Mouse (Mus musculus) T-cell, adult 2 months (primary cell): Measurements from ENCODE around the gene Ryk.

Source experiments
- DNase-seq: peaks from one replicate; pipeline ENCODE4 v3.0.0; 2022; ENCODE audit warnings: low spot score

The Ryk gene

DNA sequence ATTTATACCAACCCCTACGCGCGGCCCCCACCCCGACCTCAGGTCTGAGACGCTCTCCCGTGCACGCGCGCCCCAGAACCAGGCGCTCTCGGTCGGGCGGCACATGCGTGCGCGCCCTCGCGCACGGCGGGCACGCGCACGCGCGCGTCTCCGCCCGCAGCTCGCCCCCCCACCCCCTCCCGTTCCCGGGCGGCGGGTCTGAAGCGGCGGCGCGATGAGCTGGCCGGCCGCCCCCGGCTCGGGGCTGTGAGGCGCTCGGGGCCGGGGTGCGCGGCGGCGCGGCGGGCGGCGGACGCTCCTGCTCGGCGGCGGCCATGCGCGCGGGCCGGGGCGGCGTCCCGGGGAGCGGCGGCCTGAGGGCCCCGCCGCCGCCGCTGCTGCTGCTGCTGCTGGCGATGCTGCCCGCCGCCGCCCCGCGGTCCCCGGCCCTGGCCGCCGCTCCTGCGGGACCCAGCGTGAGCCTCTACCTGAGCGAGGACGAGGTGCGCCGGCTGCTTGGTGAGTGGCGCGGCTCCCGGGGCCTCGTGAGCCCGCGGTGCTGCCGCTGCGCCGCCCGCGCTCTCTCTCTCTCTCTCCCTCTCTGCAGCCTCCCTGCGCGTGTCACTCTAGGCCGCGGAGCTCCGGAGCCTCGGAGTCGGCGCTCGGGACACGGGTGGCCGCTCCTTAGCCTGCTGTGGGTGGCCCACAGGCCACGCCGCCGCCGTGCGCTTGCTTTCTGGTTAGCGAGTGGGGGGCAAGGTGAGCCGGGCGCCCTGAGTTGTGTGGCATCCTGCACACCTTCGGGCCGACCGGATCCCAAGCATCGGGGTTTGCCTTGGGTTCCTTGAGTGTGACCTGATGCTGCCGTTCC lies at the start of gene Ryk:
Gene Ryk (plus strand): TSS at position 176 of the 850 bp plus-strand sequence.
- no peak for DNase-seq

DNA sequence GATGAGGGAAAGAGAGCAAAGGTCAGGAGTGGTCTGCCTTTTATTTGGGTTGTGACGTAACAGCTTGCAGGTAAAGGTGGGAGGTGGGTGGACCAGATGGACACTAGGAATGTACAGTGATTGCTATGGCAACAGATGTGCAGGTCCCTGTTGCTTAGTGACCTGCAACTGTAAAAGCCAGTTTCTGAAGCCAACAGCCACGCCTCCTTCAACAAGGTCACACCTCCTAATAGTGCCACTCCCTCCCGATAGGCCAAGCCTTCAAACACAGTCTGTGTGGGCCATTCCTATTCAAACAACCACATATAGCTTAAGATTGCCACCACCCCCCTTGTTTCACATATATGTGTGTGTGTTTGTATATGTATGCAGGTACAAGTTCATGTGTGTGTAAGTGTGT lies 45.2 kb upstream of the Ryk start:
- DNase-seq = no peak

DNA sequence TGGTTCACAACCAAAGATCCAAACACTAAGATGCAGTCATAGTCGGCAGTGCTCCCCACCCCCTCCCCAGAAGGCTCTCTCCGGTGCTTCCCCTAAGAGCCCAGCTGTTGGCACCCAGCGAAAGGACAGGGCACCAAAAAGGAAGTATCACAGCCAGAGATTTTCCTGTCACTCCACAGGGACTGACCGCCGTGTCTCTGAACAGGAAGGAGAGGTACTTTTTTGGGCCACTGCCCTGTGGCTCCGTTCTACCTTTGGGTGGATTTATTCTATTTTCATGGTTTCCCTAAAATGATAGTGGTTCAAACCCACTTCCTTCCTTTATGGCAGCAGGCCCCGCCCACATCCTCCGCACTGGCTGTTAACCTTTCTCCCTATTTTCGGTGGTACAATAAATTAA lies 42.9 kb upstream of the Ryk start:
- no peak for DNase-seq

DNA sequence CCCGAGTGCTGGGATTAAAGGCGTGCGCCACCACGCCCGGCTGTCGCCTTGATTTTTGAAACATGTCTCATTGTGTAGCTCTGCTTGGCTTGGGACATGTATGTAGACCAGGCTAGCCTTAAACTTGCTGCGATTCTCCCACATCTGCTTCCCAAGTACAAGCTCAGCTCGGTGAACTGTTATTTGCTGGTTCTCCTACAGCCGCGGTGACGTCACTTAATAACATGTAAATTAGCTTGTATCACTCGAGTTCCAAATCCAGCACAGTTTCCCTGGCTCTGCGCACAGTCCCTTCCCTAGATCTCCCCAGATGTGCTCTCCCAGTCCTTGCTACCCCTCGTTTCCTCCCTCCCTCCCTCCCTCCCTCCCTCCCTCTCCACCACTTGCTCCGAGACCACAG lies 41.9 kb upstream of the Ryk start:
- no peak for DNase-seq

DNA sequence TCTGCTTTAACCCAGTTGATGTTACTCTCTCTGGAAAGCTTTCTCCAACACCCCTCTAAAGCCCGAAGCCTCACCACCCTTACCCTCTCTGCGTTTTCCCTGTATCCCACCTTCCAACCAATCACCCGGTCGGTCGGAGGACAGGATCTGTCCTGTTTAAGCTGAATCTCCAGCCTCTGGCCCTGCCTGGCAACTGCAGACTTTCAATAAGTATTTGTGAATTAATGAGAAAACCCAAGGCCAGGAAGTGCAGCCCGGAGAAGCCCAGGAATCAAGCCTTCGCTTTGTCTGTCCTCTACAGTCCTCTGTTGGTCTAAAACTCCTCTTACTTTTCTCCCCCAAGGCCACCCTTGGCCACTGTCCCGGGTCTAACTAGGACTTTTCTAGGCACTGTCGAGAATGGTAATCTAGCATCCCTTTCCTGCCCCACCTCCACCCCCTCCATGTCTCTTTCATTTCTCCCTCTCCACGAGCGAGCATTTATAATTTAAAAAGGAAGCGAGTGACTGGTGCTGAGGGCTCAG lies 41.4 kb upstream of the Ryk start:
- DNase-seq = no peak

DNA sequence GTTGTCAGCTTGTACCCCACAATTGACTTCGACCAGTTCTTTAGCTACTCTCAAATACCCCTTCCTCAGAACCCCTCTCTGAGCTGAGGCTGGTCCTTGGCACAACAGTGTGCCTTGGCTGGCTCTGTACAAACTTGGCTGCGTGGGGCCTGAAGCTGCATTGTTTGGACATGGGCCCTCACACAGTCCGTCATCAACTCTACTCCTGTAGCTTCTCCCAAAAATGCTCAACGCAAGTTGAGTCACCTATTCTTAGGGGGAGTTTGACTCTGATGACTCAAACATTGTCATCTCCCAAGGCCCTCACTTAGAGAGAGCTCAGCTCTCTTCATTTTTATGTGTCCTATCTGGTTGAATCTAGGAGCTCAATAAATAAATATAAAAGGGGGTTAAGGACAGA lies 36.3 kb upstream of the Ryk start:
- no peak for DNase-seq

DNA sequence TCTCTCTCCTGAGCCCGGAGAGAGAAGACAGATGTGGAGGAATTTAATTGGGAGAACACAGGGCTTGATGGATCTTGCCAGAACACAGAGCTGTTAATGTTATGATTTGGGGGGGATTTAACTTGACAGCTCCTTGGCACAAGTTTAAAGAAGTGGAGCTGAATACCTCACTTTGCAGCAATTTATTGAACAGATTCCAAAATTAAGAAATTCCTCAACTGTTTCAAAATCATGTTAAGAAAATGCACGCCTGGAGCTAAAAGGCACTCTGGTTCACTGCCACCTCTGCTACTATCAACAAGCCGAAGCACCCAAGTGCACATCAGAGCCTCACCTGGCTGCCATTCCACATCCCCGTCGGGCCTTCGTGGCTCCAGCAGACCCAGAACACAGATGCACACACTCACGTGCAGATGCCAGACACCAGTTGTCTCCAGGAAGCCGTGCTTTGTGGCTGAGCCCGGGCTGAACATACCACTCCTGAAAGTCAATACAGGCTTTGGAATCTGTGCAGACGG lies 28.6 kb upstream of the Ryk start:
- DNase-seq = no peak

DNA sequence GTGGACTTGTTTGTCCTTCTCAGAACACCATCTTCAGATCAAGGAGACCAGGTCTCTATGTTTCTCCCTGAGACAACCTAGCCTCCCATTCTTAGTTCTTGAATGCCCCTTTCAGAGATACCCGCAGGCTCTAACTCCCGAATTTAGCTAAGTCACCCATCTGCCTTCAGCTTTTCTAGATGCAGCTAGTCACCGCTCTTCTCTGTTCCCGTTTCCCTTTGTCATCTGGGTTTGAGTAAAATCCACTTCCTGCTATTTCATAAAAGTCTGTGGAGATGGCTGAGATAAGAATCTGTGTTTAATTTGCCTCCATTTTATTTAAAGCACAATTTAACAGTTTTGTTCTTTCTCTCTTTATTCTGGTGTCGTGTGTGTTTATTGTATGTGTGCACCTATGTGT lies 23.5 kb upstream of the Ryk start:
- no peak for DNase-seq

DNA sequence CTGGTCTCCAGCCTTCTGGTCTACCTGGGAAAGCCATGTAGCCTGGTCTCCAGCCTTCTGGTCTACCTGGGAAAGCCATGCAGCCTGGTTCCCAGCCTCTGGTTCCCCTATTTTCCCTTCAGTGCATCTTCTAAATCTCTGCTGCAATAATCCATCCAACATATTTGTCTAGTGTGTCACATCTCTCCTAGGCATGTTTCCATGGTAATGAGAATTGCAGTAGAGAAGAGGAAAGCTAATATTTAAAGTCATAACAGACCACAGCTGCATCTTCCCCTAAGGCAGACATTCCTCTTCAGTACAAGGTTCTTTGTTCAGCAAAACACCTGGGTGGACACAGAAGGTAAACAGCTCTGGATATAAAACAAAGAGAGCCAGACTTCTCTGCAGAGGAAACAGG lies 16.5 kb upstream of the Ryk start:
- no peak for DNase-seq

DNA sequence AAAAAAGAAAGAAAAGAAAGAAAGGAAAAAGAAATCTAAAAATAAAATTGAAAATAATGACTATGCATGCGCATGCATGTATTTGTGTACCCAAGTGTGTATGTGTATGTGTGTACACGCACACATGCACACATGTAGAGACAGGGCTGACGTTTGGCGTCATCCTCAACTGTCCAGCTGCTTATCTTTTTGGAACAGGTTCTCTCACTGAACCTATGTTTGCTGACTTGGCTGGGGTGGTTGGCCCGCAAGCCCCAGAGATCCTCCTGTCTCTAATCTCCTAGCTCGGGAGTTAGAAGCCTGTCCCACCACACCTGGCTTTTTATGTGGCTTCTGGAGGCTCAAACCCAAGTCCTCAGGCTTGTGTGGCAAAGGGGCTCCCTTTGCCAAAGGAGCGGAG lies 6.1 kb upstream of the Ryk start:
- DNase-seq = no peak

DNA sequence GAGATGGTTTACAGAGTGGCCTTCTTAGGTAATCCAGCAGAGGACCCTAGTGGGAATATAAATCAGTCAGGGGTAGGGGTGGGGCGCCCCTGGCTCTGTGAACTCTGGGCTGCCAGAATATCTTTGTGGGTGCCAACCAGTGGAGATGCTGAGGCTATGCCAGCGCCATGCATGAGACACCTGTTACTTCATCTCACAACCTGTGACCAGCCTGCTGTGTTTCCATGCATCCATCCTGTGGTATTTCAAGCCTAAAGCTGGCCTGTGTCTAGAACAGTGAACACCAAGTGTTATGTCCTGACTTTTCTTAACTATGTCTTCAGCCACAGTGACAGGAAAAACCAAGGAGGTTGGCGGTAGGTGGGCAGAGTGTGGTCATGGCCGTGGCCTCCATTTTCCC lies 3.2 kb upstream of the Ryk start:
- no peak for DNase-seq

DNA sequence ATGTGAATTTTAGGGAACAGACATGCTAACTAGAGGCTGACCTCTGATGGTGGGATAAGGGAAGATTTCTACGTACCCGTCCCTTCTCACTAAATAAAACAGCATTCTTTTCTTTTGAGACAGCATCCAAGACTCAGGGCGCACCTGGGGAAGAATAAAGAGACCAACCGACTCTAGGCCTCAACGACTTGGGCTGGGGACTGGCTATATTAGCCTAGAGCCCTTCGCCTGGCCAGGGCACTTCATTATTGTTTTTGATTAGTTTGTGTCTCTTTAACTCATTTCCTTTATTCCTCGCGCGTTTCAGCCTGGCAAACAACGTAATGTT lies 339 bp upstream of the Ryk start:
- no peak for DNase-seq

DNA sequence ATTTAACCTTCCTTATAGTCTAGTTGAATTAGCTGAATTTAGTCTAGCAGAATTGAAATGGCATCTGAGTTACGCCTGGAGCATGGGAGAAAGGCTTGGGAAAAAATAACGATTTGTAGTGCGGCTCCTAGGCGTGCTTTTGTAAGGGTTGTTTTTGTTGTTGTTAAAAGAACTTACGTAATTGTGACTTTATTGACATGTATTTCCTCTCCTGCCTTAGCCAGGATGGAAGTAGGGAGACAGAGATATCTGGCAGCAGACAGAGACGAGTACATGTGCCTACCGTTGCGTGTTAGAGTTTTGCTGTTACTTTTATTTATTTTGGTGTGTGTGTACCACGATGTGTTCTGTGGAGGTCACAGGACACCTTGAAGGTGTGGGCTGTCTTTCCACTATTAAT lies 1.6 kb downstream of the Ryk start:
- DNase-seq = no peak

DNA sequence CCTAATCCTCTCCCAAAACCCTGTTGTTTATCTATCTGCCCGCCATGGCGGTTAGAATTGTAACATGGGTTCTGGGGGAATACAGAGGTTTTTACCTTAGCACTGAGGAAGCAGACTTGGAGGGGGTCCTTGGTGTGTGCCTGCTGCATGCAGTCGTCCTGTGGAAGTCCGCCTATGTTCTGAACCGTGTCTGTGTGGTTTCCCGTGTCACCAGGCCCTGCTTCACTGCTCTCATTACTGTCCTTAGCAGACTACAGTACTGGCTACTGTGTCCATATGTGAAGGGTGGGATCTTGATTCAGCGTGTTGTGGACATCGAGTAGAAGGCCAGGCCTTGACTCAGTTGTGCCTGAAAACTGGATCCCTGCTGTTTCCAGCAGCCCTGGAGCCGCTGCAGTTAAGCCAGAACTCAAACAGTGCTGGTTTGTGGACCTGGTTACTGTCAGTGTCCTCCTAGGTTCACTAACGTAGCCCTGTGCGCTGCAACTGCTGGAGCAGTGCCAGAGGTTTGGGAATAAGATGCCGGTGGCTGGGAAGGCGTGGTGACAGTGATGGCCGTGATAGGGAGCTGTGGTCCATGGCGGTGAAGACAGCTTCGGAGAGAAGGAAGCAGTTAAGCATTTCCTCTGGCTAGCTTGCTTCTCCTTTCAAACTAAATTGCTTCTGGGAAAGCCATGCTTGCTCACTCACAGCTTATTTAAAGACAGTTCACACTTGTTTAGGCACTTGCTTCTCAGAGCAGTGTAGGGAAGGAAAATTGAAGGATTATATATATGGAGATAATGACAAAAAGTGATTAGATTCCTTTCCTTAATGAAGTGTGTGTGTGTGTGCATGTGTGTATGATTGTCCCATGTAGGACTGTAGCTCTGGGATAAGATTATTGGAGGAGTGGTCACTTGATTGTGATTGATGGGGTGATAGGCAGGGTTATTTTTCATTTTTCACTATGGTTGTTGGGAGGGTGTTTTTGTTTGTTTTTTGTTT lies 6.4 kb downstream of the Ryk start:
- no peak for DNase-seq

DNA sequence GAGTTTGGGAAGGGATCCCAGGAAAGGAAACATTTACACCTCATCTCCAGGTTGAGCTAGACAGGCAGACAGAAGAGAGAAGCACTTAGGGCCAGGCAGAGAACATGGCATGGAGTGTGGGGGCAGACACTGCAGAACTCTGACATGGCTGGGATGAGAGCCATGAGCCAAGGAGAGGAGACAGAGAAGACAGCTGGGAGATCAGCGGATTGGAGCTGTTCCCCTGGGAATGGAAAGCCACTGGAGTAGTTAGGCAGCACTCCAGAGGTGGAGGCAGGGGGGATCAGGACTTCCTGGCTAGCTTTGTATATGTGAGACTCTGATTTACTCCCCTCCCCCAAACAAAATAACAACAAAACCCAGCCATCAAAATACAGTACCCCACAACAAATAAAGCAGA lies 7.1 kb downstream of the Ryk start:
- no peak for DNase-seq

DNA sequence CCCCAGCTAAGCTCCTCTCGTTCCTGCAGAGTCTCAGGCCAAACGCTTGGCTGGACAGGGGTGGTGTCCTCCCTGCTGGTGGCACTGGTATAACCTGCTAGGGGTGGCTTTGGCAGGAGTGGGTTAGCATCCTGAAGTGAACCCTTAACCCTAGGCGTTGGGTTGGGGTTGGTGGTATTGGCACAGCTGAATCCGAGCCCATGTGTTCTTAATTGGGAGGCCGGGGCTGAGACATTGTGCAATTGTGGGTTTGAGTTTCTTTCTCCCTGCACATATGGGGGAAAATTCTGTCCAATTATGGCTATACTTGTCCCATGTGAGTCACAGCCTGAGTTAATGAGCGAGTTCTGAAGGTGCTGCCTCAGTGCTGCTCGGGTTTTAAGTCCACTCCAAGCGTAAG lies 7.8 kb downstream of the Ryk start:
- no peak for DNase-seq

DNA sequence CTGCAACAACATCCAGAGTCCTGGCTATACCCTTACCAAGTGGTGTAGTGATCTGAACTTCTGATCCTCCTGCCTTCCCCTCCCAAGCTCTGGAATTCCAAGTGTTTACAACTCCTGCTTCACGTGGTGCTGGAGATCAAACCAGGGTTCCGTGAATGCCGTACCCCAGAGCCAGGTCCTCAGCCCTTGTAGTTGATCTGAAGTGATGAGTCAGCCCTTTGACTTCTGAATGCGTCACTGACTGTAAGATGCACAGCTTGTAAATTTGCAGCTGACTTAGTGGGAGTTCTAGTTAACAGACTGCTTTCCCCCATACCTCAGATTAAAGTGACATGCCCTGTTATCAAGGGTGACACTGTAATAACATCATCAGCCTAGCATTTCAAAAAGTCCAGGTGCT lies 8.9 kb downstream of the Ryk start:
- DNase-seq = no peak

DNA sequence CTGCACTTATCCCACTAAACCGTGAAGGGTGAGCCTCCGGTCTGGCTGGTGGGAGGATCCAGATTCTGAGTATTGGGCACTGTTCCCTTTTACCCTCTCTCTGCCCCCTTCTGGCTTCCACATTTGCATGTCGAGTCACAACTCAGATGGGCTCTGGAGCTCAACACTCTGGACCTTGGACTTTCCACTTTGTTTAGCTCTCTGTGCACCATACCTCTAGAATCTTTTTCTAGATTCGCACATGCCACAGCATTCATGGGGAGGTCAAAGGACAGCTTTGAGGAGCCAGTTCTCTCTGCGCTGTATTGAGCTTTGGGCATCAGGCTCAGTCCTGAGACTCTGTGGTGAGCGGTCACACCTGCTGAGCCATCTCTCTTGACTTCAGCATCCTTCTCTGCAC lies 11.1 kb downstream of the Ryk start:
- no peak for DNase-seq

DNA sequence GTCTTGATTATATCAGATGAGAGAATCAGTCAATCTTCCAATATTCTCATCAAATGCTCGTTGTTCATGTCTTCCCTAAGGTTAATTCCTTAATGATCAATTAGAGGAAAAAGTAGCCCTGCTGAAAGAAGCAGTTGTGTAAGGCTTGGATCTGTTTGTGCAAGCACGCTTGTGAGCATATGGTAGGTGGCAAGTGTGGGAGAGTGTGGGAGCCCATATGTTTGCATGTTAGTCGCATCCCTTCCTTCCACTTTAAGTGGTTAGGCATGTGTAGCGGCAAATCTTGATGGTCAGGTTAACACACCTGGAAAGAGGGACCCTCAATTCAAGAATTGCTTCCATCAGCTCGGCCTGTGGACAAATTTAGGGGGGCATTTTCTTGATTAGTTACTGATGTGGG lies 11.6 kb downstream of the Ryk start:
- DNase-seq = no peak

DNA sequence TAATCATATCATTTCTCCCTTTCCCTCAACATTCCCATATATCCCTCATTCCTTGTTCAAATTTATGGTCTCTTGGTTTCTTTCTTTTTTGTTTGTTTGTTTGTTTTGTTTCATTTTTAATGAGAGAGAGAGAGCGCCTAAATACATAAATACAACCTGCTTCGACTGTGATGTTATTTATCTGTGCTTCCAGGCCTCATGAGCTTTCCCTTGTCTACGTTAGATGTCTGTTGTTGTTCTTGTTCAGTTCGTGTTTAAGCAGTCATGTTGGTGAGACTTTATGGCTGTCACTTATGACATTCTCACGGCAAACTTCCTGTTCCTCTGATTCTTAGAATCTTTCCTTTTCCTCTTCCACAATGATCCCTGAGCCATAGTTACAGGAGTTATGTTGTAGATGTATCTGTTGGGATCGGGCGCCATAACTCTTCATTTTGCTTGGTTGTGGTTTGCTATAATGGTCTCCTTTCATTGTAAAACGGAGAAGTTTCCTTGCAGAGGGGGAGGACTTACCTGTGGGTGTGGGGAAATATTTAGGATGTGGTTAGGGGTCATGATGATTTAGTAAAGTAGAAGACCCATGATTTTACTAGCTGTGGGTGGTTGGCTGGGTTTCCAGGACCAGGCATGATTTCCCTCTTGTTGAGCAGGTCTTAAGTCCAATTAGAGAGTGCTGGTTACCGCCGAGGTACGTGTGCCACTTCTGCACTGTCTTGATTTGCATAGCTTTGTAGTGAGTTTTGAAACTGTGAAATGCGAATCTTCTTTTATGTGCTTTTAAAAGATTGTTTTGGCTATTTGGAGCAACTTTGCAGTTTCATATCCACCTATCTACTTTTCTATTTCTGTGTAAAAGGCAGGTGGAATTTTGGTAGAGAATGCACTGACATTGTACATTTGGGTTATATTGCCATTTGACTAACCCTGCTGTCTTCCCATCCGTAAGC lies 17.6 kb downstream of the Ryk start:
- no peak for DNase-seq

DNA sequence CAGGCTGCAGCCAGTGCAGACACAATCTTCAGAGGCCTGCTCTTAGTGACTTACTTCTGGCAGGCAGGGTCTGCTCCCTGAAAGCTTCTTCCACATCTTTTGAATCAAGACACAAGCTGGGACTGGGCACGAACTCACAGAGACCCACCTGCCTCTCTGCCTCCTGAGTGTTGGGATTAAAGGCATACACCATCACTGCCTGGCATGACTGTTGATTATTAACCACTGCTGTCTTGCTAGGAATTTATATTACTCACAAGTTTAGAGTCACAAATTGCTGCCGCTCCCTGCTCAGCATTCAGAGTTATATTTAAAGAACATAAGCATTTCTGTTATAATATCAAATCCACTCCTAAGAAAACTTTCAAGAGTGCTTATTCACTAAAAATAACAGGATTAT lies 23.1 kb downstream of the Ryk start:
- DNase-seq = no peak

DNA sequence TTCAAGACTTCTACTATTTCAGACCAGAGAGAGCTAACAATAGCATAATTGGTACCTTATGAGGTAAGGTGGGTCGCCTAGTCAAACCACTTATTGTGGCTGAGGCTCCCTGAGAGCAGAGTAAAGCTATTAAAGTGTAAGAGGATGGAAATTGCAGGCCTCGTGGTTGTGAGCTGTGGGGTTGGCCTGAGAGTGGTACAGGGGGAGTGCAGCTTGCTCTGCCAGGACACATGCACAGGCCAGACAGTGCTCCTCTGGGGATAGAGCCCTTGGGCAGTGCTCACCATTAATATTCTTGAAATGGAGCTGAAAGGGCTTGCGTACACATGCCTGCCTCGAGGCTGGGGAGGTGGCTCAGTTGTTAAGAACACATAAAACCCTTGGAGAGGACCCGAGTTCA lies 23.6 kb downstream of the Ryk start:
- no peak for DNase-seq
